Mouse (Mus musculus) thymus, postnatal 14 days (tissue): ENCODE data around the gene Slc39a5.
A peak's percentile ranks its signal among the peaks of the same experiment; 100 is the strongest.

Experiments used
- DNase-seq: peaks from one replicate; pipeline ENCODE4 v3.0.0; 2021

The Slc39a5 gene

DNA sequence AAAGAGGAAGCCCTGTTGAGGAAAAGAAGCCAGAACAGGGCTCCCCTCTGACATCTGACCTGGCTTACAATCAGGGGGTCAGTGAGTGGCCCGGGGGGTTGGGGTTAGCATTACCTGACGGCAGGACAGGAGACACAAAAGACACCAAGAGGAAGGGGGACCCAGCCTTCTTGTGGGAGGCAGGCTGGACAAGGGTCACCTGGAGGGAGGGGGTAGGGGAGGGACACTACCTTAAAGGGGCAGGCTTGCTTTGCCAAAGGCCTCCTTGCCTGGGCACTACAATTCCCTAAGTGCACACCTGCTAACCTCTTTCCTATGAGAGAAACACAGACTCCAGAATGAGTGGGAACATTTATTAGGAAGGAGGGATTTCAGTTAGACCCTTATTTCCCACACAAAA, at the start of gene Slc39a5:
TSS of gene Slc39a5 (minus strand) at position 174 of the 400 bp plus-strand sequence.
- no peak for DNase-seq

DNA sequence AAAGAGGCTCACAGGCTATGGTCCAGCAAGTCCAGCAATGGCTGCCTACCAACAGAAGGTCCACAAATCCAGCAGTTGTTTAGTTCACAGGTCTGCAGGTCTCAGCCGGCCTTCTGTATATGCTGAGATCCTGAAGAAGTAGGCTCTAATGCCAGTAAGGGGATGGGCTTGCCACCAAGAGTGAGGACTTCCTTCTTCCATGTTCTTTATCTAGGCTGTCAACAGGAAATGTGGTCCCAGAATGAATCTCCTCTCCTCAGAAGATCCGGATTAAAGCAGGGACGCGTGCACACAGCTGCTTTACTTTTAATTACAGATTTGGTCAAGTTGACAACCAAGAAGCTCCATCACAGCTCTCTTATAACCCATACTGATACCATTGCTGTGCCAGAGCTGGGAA, 44.4 kb upstream of the Slc39a5 start:
- DNase-seq, result no peak

DNA sequence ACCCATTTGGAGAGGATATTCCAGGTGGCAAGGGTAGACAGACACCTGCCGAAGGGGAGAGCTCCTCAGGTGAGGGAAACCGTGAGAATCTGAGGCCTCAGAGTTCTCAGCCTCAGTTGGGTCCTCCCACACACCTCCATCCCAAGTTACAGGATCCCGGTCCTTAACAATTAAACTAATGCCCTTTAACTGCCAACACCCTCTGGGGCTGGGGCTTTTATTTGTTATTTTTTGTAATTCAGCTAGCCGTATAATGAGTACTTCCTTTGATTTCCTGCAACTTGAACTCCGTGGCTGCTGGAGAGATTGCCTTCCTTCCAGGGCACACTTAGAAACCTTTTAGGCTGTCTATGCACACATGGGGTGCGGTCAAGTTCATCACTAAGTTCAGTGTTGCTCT, 43.3 kb upstream of the Slc39a5 start:
- no peak for DNase-seq

DNA sequence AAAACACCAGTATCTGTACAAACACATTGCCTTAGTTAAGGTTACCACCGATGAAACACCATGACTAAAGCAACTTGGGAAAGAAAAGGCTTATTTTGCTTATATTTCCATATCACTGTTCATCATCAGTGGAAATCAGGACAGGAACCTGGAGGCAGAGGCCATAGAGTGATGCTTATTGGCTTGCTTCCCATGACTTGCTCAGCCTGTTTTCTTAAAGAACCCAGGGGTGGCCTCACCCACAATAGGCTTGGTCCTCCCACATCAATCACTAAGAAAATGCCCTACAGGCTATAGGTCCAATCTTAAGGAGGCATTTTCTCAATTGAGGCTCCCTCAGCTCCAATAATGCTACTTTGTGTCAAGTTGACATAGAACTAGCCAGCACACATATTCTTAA, 41.7 kb upstream of the Slc39a5 start:
- no peak for DNase-seq

DNA sequence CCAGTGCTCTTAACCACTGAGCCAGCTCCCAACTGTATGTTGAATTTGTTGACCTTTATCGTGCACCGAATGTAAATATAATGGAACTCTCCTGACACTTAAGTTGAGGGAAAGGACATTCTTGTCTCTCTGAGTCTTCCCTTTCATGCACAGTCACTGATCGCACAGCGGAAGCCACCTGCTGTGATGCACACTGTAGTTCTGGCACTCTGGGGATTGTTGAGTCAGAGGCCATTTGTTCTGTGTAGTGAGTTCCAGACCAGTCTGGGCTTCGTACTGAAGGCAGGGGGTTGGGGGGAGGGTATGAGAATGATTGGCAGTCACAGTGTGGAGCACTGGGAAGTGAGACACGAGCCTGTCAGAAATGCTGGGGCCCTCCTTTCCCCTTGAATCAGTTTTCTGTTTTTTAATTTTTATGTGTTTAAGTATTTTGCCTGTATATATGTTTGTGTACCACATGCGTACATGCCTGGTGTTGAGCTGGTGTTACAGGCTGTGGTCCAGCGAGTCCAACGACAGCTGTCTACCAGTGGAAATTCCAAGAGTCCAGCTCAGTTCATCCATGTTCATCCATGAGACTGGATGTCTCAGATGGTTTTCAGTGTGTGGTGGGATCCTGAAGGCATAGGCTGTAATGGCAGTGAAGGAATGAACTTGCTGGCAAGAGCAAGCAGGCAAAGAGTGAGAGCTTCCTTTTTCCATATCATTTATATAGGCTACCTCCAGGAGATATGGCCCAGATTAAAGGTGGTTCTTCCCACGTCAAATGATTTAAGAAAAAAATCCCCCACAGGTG, 40.5 kb upstream of the Slc39a5 start:
- no peak for DNase-seq

DNA sequence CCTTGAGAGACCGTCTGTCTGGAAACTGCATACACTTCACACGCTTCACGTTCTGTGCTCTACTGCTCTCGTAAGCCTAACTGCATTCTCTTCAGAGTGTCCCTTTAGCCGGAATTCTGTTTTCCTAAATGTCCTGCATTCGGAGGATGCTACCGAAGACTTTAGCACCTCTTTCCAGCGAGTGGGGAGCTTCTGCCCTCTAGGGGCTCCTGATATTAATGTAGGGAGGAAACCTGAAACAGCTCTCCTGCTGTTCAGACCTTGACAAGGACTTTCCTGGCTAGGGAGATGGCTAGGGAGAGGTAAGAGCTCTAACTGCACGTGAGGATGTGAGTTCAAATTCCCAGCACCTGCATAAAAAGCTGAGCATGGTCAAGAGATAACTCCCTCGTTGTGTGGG, 39.4 kb upstream of the Slc39a5 start:
- DNase-seq, result peak; percentile 49

DNA sequence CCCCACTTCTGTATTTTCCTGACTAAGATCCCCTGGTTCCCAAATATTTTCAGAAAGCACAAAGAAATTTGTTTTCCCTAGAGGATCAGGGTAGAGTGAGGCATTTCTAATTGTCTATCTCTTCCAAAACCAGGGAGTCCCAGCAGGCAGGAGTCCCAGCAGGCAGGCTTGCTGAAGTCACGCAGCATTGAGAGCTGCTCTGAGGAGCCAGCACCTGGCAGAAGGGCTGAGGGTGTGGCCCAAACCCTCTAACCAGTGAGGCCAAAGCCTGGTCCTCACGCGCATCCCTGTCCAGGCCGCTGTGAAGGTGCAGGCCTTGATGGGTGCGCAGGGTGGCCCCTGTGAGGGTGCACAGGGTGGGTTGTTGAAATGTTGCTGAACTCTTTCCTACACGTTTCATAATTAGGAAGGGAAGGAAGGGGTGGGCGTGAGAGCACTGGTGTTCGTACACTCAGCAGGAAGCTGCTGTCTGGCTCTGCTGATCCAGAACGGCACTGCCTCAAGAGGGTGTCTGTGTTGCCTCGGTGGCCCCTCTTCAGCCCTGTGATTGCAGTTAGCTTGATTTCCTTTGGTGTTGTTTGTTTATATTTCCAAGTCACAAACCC, 37.7 kb upstream of the Slc39a5 start:
- peak; percentile 33 for DNase-seq

DNA sequence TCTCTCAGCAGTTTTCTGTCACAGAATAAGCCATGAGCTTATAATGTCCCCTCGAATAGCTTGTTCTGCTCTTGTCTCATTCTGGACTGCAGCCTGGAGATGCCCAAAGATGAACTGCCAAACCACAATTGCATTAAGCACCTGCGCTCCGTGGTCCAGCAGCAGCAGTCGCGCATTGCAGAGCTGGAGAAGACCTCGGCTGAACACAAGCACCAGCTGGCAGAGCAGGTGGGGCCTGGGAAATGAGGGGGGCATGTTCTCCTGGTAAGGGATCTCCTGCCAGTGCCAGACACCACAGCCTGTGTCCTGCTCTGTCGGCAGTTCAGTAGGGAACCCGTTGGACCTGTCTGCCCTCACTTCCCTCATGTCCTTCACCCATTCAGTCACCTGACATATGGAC, 35.3 kb upstream of the Slc39a5 start:
- peak; percentile 49 for DNase-seq

DNA sequence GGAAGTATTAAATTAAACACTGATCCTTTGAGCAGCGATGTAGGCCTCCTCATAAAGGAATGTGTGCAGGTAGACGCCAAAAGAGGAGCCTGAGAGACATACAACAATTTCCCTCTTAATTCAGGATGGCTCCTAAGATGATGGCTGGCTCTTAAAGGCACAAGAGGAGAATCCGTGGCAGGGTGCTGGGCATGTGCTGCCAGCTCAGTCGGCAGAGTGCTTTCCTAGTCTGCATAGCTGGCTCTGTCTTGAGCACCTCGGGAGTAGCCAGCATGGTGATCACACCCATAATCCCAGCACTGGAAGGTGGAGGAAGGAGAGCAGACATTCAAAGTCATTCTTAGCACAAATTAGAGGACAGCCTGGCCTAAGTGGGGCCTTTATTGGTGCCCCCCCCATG, 34.8 kb upstream of the Slc39a5 start:
- DNase-seq, result no peak

DNA sequence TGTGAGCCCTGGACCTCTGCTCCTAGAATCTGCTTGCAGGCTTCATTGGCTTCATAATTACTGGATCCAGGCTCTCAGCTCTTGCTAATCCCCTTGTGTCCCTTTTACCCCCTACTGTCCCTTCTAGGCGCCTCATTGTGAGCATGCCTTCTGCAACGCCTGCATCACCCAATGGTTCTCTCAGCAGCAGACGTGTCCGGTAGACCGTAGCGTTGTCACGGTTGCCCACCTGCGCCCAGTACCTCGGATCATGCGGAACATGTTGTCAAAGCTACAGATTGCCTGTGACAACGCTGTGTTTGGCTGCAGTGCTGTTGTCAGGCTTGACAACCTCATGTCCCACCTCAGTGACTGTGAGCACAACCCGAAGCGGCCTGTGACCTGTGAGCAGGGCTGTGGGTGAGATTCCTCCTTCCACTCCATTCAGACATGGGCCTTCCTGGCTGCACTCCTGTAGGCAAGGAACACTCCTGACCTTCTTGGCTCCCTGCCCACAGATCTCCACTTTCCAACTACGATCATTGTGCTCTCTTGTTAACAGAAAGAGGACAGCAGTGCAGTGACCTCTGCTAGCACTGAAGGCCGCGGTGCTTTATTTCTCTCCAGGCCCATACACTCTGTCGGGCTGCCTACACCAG, 34.3 kb upstream of the Slc39a5 start:
- peak; percentile 28 for DNase-seq

DNA sequence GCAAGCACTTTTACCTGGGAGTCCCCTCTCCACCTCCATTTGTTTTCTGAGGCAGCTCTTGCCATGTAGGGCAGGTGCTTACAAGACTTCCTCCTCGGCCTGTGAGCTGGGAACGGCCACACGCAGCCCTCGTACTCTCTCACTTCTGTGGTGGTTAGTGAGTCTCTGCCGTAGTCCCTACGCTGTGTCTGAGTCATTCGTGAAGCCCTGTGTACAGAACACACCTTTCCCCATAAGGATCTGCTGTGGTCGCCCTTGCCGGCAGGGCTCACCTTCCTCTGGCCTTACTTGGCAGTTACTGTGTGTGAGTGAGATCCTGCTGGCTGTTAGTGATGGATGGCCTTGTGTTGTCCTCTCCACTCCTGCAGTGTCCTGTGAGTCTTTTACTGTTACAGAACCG, 33.7 kb upstream of the Slc39a5 start:
- peak; percentile 65 for DNase-seq

DNA sequence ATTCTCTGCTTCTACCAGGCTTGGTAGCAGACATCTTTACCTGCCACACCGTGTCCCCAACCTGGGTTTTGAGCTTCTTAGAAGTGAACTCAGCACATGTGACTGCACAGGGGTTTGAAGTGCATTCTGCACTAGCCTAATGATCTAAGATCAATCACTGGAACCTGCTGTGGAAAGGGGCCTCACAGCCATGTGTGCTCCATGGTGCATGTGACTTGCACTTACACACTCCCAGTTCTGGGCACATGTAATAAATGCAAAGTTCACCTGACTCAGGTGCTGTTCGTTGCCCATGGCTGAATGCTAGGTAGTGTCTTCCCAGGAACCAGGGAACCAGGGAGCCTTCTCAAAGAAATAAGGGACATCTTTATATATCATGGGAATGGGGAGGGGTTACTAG, 32.4 kb upstream of the Slc39a5 start:
- no peak for DNase-seq

DNA sequence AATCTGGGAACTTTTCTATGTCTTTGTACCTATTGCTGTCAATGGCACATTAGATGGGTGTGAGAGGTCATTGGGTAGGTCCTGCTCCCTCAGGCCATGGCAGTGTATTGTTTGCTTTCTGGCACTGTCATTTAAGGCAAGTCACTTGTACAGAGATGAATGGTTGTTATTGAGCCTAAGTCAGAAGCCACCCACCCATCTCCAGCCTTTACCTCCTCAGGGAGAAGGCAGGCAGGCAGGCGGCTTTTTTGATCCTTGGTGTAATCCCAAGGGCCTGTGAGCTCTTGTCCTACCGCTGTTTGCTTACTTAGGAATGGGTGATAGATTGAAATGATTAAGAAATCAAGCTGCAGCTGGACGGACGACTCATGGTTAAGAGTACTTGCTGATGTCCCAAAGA, 28.4 kb upstream of the Slc39a5 start:
- DNase-seq, result no peak

DNA sequence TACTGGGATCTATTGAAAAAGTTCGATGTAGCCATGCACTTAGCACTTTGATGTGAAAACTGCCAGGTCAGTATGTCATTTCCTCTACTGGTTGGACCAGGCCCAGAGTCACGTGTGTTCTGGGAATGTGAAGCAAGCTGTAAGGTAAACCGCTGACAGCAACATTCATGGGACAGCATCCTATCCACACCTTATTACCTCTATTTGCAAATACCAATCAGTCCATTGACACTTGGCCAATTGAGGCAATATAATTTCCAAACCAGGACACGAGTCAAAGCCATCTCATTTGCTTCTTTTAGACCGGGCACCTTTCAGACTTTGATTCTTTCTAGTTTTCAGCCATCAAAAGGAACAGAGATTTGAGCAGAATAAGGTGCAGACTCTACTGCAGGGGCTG, 28.0 kb upstream of the Slc39a5 start:
- no peak for DNase-seq

DNA sequence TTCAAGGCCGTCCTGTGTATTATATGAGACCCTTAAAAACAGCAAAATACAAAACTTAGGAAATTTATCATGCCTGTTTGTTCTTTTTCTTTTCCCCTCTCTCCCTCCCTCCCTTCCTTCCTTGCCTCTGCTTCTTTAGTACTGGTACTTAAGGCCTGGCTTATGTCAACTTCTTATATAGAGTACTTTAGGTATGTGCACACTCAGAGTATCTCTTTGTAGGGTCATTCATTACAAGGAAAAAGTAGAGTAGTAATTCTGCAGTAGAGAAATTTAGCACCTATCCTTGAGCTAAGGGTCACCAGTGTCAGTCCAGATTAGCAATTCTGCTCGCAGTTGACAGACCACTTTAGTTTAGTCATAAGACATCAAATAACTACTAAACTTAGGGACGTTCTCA, 24.2 kb upstream of the Slc39a5 start:
- no peak for DNase-seq

DNA sequence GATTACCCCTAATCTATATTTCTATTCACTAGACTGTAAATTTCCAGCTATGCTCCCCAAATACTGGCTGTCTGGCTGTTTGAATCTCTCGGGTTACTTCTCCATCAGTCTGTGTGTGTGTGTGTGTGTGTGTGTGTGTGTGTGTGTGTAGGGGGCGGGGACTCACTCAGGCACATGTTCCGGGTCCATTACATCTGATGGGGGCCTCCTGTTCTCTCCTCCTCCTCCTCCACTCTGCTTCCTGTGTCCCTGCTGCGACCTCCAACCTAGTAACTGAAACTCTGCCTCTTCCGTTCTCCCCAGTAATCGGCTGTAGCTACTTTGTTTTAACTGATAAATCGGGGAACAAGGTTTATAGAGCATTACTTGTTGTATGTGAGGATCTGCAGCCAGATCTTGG, 23.6 kb upstream of the Slc39a5 start:
- peak; percentile 69 for DNase-seq

DNA sequence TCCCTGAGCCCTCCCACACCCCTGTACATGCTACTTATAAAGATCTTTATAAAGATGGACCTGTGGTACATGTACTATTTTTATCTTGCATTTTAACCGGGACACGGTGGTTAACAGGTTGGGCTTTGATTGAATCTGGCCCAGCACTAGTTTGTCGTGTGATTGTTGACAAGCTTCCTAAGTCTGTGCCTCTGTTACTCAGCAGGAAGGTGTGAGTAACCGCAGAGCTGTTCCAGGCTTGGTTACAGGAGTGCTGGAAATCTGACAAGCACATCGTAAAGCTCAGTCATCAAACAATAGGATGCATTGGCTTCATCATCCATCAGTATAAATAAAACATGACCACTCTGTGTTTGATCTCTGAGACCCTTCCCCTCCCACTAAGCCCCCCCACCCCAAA, 21.4 kb upstream of the Slc39a5 start:
- DNase-seq, result no peak

DNA sequence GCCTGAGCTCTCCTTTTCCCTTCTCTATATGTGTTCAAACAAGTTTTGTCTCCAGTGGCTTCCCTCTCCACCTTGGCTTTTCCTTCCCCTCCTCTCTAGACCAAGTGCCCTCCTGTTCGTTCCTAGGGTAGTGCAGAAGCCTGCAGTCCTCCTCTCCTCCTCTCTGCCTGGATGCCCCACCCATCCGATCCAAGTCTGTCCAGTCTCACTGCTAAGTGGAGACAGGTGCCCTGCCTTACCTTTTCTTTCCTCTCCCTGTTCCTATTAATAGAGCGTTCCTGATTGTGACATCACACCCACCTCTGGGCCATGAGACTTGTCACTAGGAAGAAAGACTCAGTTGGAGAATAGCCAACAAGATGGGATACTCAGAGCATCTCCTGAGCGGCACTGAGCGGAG, 13.8 kb upstream of the Slc39a5 start:
- no peak for DNase-seq

DNA sequence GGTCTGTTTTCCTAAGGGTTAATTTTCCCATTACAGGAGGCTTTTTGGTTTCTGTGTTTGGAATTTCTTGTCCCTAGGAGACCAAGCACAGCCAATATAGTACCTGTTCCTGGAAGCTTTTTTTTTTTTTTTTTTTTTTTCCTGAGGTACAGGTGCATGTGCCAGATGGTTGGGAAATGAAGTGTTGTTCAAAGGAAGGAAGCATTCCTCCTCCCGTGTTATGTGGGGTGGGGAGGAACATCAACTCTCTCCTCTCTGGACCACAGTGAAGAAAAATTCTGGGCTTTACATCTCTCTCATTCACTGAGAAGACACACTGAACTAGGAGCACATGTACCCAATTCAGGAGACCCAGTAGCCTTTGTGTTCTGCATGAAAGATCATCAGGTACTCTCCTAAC, 12.0 kb upstream of the Slc39a5 start:
- no peak for DNase-seq

DNA sequence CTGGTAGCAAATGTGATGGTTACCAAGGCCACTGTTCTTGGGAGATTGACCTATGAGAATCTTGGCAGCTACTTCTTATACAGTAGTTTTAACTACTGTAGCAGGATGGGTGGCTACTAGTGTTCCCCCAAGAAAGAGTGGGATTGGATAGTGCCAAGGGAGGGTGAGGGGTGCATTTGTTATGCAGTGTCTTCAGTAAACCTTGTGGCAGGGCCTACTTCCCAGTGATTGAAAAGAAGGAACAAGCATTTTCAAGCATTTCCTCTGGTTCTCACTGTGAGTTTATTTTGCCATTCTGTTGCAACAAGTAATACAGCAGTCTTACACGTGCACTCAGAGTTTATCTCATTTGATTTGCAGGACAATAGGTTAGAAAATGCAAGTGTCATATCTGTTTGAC, 11.5 kb upstream of the Slc39a5 start:
- no peak for DNase-seq

DNA sequence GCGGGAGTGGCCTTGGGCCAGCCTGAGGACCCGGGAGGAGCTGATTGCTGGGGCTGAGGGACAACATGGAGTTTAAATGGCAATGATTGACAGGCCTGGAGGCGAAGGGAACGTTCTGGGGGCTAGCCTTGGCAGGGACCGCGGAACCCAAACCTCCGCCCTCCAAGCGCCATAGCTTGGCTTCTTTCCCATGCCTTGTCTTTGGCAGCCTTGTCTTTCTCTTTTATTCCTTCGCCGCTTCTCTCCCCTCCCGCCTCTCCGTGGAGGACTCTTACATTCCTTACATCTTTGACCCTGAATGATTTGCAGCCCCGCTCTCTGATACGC, 11.0 kb upstream of the Slc39a5 start:
- peak; percentile 30 for DNase-seq

DNA sequence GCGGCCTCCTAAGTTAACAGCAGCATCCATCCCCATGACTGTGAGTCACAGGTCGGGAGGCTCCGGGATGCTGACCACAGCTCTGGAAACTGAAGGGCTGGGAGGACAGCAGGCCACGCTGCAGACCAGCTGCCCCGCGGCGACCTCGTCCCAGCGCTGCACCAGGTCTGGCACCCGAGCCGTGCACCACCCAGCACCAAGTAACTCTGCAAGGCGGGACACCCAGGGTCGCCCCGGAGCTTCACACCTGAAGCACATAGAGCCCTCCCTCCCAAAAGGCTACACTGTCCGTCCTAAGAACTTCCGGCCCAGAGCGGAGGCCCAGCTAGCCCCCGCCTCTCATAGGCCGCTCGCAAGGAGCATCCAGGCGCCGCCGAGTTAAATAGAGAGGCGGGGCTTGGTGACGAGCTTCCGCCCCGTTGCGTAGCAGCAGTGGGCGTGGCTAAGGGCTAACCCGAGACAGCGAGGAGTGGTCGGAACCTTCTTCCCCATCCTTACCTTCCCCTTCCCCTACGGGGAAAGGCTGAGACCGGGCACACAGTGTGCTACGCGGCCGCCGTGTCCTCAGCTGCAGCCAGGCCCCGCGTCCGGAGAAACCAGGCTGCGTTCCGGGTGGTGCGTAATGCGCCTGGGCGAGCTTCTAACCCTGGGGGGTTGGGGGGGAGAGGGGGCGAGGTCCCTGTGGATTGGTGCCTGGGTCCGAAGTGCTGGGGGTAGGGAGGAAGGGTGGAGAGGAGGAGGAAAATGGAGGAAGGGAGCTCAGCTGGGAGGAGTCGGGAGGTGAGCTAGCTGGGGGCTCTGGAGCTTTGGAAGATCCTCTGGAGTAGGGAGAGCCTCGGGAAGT, 10.4 kb upstream of the Slc39a5 start, which contains the start of the genes Nabp2 and Rnf41:
TSS of gene Nabp2 (minus strand) at position 282 of the 844 bp plus-strand sequence.
TSS of gene Rnf41 (plus strand) at position 447 of the 844 bp plus-strand sequence.
- peak; percentile 98 for DNase-seq

DNA sequence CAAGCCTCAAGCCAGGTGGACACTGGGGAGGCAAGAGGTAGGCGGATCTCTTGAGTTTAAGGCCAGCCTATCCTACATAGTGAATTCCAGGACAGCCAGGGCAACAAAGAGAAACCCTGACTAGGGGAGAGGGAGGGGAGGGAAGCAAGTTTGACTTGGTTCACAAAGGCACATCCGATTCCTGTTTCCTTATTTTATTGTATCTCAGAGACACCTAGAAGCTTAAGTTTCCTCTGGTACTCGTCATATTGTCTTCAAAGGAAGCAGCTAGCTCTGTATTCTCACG, 9.5 kb upstream of the Slc39a5 start:
- DNase-seq, result peak; percentile 22
